Mouse (Mus musculus) testis, adult 2 months (tissue): ENCODE data around the gene Rab7.

Source experiments
- CTCF ChIP-seq: fragments of 200-500 bp; IDR thresholded peaks from 2 replicates; pipeline ENCODE4 v1.5.1; 2012; ENCODE audit warnings: low read depth, mild to moderate bottlenecking, inconsistent platforms, low read length, moderate library complexity; ENCODE audit not compliant: control insufficient read depth, insufficient read depth, insufficient replicate concordance
- POLR2A ChIP-seq: fragments of 200-500 bp; IDR thresholded peaks from 2 replicates; pipeline ENCODE4 v1.6.1; 2012; ENCODE audit warnings: low read depth, mild to moderate bottlenecking, inconsistent platforms, low read length, moderate library complexity; ENCODE audit not compliant: control insufficient read depth

DNA sequence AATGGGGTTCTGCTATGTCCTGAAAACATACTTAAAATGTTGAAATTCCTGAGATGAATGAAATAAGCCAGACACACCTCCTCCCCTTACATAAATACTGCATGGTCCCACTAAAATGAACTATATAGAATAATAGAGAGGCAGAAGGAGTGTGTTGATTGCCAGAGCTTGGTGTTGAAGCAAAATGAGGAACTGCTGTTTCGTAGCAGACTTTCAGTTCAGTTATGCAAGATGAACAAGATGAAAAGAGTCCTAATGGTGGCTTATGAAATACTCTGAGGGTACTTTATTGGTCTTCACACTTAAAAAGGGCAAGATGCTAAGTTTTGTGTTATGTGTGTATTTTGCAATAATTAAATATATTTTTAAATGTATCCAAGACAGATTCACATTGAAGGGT is 23.7 kb upstream of the Rab7 start:
- no peak for TF ChIP-seq CTCF
- no peak for TF ChIP-seq POLR2A
